Mouse (Mus musculus) spleen, adult 2 months (tissue): ENCODE results near the gene Gpkow.

ENCODE experiments used
- CTCF ChIP-seq: fragments of 200-500 bp; IDR thresholded peaks from 2 replicates; pipeline ENCODE4 v1.5.1; 2011; ENCODE audit warnings: mild to moderate bottlenecking, inconsistent platforms; ENCODE audit not compliant: insufficient read depth, insufficient read length, insufficient replicate concordance; ENCODE audit errors: extremely low read depth
- POLR2A ChIP-seq: fragments of 200-500 bp; IDR thresholded peaks from 2 replicates; pipeline ENCODE4 v1.6.1; 2011; ENCODE audit warnings: low read depth, low read length, inconsistent platforms

- TF ChIP-seq POLR2A, result no peak
- peak; percentile 7; the same call in 1 of the 2 replicates for TF ChIP-seq CTCF
These were observed 46.5 kb downstream of the Gpkow start for GRCm38 (mm10) chrX:7743470-7743869.
